Mouse (Mus musculus) frontal cortex, postnatal 36 days (tissue): ENCODE measurements around the gene Trp53rkb.
"Not testable (repeated sequence)": the region's sequence is repeated elsewhere in the genome, so short reads cannot be mapped to it uniquely, and the experiment has no call there.

Experiments used
- DNase-seq, 2 experiments: peaks; one replicate each; pipeline ENCODE4 v3.0.0; 2022; ENCODE audit warnings: low spot score in 2 of 2

Trp53rkb gene

GRCm38 (mm10) chr2:166792355-166792754 is at the start of gene Trp53rkb:
Trp53rkb (plus strand) TSS chr2:166792531.
- DNase-seq = no peak

DNA sequence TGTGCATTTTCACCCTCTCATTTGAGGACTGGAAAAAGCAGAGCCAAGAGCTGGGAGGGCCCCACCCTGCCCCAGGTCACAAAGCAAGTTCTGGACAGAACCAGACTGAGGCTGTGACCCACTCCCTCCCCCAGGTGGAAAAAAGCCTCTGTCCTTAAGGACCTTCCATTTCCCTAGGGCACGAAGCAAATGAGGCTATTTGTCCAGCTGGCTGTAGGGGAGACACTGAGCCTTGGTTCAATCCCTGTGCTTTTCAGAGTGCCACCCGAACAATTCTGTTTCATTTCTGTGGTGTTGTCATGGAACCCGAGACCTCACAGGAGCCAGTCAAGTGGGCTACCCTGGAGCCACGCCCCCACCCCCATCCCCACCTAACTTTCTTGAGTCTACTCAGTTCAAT is 48.8 kb upstream of the Trp53rkb start:
- no peak for DNase-seq

DNA sequence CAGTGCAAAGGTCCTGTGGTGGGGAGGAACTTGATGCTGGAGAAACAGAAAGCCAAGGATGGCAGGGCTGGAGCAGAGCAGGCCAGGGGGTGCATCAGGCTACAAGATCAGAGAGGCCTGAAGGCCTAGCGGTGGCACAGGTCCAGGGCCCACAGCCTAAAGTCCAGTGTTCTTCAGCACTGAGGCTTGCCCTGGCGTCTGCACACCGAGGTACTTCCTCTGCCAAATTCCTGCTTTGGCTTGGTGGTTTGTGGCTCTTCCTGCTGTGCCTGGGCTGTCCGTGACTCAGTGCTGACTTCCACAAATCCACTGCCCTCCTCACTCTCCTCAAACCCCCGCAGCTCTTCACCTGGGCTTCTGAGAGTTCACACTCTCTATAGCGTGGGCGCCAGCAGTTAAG is 47.9 kb upstream of the Trp53rkb start:
- DNase-seq = no peak

DNA sequence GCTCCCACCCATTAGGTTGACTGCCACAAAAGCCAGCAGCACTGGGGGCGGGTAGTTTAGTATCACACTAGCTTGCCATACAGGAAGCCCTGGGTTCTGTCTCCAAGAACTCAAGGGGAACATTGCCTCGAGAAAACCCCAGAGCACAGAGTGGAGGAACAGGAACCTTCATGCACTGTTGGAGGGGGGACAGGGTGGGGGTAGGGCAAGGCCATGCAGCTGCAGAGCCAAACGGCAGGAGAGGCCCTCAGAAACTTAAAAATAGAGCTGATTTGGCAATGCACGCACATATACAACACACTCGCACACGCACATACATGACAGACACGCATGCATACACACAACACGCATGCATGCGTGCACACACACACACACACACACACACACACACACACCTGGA is 46.5 kb upstream of the Trp53rkb start:
- DNase-seq = no peak

- not testable (repeated sequence) for DNase-seq
Observed at GRCm38 (mm10) chr2:166746261-166746913, 45.9 kb upstream of the Trp53rkb start.

- no peak for DNase-seq
Observed at GRCm38 (mm10) chr2:166750620-166751191, 41.6 kb upstream of the Trp53rkb start.

DNA sequence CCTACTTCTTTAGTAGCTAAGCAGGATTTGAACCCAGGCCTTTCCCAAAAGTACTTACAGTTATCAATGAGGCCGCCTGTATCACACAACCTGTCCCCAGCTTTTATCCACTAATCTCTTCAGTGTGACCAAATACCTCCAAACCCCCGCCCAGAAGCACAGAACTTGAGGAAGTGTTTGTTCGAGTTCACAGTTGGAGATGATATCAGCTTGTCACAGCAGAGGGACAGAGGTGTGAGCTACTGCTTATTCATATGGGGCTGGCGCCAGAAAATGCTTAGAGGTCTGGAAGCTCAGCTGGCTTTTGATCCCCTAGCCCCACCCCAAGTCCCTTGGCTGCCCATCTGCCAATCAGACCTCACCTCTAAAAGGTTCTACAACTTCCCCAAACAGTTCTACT is 38.1 kb upstream of the Trp53rkb start:
- no peak for DNase-seq

GRCm38 (mm10) chr2:166754760-166755159 is 37.6 kb upstream of the Trp53rkb start:
- DNase-seq = no peak

GRCm38 (mm10) chr2:166757969-166758368 is 34.4 kb upstream of the Trp53rkb start:
- no peak for DNase-seq

DNA sequence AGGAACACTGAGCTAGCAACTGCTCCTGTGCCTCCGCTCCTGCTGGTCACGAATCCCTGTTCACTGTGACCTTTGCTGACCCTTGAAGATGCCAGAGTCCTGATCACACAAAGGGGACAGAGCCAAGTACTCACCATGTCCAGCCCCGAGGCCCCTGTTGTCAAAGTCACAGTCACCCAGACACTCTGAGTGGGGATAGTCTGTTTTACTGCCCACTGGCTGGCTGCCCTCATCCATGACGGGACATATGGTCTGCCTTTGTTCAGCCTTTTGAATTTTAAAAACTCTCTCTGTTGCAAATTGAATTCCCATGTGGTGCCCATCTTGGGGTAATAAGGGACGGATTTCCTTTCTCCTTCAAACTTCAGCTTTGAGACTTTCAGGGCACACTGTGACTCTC is 28.3 kb upstream of the Trp53rkb start:
- DNase-seq = peak in 1 of 2 experiments; percentile 13

- DNase-seq = no peak
Observed at GRCm38 (mm10) chr2:166767591-166767990, 24.7 kb upstream of the Trp53rkb start.

DNA sequence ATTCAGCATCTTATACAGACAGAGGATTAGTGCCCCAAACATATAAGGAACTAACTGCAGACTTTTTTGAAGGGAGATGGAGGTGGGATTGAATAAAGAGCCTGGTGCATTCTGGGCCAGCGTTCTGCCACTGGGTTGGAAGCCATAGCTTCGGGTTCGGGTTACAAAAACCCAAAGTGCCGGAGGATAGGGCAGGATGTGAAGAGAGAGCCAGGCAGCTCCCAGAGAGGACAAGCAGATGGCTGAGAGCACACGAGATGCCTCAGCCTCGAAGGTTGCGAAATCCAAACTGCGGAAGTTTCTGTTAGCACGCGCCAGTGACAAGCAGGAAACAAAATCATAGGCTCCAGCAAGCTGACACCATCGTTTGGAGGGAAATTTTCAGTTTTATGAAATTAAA is 20.9 kb upstream of the Trp53rkb start:
- no peak for DNase-seq

- DNase-seq = no peak
Observed at GRCm38 (mm10) chr2:166773587-166773986, 18.7 kb upstream of the Trp53rkb start.

DNA sequence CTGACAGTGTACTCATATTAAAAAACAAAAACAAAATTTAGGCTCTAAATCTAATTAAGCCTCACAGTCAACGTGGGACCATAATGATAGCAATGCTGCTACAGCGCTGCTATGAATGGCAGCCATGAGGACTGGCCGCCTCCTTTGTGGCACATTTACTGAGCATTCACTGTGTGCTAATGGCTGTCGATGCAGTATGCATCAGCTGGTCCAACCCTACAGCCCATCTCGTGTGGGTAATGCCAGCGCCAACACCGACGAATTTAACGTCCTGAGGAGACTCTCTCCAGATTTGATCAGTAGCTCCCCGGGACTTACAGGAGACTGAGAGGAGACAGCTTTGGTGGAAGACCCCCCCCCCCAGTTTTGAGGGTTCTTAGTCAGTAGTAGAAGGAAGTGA is 18.1 kb upstream of the Trp53rkb start:
- DNase-seq = no peak

- no peak for DNase-seq
Observed at GRCm38 (mm10) chr2:166775357-166775893, 16.9 kb upstream of the Trp53rkb start.

GRCm38 (mm10) chr2:166776272-166776671 is 16.1 kb upstream of the Trp53rkb start:
- DNase-seq = no peak

DNA sequence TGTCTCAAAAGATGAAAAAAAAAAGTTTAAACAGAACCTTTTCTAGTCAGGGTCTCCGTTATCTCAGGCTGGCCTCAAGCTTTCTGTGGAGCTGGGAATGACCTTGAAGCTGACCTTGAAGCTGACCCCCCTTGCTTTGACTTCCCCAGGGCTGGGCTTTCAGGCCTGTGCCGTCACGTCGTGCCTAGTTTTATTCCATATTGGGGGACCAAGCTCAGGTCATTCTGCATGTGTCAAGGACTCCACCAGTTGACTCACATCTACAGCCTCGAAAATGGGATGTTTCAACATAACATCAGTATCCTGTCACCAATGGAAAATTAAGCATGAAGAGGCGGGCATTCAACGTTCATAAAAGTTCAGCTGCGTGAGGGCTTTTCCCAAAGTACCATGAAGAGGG is 12.4 kb upstream of the Trp53rkb start:
- no peak for DNase-seq

GRCm38 (mm10) chr2:166780980-166781578 is 11.3 kb upstream of the Trp53rkb start:
- DNase-seq = peak; percentile 78 to 87

- DNase-seq = no peak
Observed at GRCm38 (mm10) chr2:166784376-166784775, 8.0 kb upstream of the Trp53rkb start.

- DNase-seq = peak; percentile 93 to 96
Observed at GRCm38 (mm10) chr2:166786353-166787004, 5.9 kb upstream of the Trp53rkb start.

DNA sequence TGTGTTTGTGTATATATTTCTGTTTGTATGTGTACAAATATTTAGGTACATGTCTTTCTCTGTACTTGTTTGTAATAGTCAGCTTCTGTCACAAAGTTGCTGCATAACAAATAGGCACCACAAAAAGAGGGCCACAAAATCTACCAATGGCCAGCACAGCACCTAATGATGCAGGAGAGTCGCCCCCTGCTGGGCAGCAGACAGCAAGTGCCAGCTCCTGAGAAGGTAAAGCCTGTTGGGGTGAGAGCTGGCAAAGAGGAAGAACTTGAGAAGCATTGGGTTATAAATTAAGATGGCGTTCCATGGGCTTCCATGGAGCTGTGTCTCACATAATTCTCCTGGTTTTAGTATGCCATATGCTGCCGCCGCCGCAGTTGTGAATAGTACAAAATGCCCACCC is 593 bp upstream of the Trp53rkb start:
- no peak for DNase-seq

- peak; percentile 85 to 86 for DNase-seq
Observed at GRCm38 (mm10) chr2:166793542-166794214, 1.3 kb downstream of the Trp53rkb start.
